Mouse (Mus musculus) adrenal gland, postnatal 14 days (tissue): ENCODE data around the gene Cyp2j5. TPM values are rescaled to one million over a fixed set of nuclear protein-coding genes. Genes with fewer than 3 reads are reported as not detected.
A peak's percentile ranks its signal among the peaks of the same experiment; 100 is the strongest.
"Not testable (repeated sequence)": the region's sequence is repeated elsewhere in the genome, so short reads cannot be mapped to it uniquely, and the experiment has no call there.

Experiments used
- DNase-seq: peaks from one replicate; pipeline ENCODE4 v3.0.0; 2021; ENCODE audit warnings: mixed read lengths
- long read RNA-seq, 2 experiments: library from polyadenylated mRNA; stranded (forward); transcript quantifications; one replicate each; pipeline ENCODE4 v2.0.0; 2021
- total RNA-seq: library from RNA; stranded (reverse); gene quantifications from 2 replicates; pipeline ENCODE4 v1.2.3, GENCODE M21; 2021

Cyp2j5 gene
- total RNA-seq: 0.75 and 13.9 TPM in 2 replicates
- long read RNA-seq, experiment 1, partial matches to known transcripts: 0 of 1 reads
- long read RNA-seq, experiment 1, other reads (novel, unspliced or antisense): 0 of 1 reads
- long read RNA-seq, experiment 2, transcript Cyp2j5-201 (9 exons, 2,345 nt): major isoform, 8 of 10 reads
- long read RNA-seq, experiment 2, partial matches to known transcripts: 2 of 10 reads
- long read RNA-seq, experiment 2, other reads (novel, unspliced or antisense): 0 of 10 reads

GRCm38 (mm10) chr4:96663991-96664390, at the start of gene Cyp2j5:
Cyp2j5 (minus strand) TSS chr4:96664154.
- no peak for DNase-seq

- DNase-seq: peak; percentile 71
Measured at GRCm38 (mm10) chr4:96705281-96705951, 41.5 kb upstream of the Cyp2j5 start.

GRCm38 (mm10) chr4:96698218-96698561, 34.2 kb upstream of the Cyp2j5 start:
- DNase-seq: no peak

GRCm38 (mm10) chr4:96697511-96698217, 33.7 kb upstream of the Cyp2j5 start:
- DNase-seq: no peak

DNA sequence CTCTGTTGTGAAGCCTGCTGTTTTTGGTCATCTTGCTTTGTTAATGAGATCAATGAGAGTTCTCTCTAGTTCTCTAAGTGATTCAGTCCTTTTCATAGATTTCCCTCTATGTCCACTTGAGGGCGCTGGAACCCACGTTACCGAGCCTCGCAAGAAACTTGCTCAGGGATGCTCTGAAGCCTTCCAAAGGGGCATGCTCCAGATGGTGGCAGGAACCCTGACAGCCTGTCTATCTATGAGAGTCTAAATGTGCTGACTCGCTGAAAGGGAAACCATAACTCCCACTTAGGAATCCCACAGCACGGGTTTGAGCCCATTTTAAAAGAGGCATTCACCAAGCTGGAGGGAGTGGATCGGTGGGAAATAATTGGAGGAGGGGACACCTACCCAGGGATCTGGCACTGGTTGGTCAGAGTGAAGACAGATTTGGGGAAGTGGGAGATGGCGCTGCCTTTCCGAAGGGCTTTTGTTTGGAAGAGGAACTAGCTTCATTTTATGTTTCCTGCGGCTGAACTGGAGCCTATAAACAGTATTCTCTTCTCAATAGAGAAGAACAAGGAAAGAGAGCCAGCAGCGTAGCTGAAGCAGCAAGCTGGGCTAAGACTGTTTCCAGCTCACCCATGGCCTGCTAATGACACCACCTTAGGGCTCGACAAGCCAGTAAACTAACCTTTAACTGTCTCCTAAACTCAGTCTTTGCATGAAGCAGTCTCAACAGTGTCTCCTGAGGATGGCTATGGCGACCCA, 32.8 kb upstream of the Cyp2j5 start:
- peak; percentile 62 for DNase-seq

DNA sequence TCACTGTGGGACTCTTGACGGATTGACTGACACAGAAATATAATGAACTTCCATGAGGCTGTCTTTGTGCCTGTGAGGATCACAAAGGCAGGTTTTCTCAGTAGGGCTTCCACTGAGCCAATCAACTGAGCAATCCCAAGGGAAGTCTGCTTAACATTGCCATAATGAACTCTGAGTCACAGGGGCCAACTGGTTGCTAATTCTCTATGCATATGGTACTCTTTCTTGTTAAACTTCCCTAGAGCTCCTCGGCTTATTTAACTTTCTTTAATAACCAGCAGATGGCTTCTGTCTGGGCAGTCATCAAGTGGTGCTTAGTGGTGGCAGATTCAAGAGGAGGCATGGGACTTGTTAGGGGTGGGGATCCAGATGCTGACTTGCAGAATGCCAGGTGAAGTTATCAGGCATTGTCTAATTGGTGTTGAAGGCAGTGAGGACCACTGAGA, 23.4 kb upstream of the Cyp2j5 start:
- no peak for DNase-seq

DNA sequence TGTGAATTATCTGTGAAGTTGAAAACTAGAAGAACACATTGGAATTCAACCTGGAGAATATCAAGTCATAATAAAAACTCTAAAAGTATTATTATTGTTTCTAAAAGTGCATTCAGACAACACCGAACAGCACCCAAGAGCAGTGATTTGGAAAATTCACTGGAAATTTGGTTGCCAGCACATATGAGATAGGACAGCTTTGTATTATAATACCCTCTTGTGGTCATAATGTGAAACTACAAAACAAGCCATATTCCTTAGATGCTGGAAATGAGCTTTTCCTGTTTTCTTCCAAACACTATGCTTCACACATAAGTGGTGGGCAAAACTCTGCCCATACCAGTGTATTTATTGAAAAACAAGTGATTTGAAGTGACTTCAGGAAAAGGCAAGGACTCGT, 19.5 kb upstream of the Cyp2j5 start:
- DNase-seq: no peak

DNA sequence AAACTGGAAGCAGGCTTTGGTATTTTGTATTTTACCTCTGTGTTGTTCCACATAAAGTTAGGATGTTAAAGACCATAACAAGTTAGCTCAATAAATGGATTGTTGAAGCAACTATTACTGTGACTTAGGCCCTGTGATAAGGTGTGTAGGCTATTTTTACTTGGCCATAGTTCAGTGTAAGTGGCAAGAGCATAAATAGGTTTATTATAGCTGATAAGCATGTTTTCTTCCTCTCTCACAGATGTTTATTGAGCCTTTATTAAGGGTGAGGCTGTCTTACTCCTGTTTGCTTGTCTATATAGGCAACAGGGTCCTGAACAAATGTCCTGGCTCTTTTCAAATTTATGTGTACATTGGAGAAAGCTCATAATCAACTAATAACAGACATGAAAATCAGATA, 17.0 kb upstream of the Cyp2j5 start:
- DNase-seq: no peak

DNA sequence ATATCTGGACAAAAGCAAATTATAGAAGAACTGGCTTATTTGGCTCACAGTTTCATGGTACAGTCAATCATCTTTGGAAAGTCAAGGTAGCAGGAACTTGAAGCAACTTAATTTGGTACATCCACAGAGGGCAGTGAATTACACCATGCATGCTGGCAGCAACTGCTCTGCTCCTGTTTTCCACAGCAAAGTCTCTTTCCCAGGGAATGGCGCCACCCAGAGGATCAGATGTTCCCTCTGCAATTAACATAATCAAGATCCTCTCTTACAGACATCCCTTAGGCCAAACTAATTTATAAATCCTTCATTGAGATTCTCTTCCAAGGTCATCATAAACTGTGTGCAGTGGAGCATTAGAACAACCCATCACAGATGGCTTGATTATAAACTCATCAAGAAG, 16.3 kb upstream of the Cyp2j5 start:
- DNase-seq: peak; percentile 61

GRCm38 (mm10) chr4:96664668-96665454, 907 bp upstream of the Cyp2j5 start:
- no peak for DNase-seq

DNA sequence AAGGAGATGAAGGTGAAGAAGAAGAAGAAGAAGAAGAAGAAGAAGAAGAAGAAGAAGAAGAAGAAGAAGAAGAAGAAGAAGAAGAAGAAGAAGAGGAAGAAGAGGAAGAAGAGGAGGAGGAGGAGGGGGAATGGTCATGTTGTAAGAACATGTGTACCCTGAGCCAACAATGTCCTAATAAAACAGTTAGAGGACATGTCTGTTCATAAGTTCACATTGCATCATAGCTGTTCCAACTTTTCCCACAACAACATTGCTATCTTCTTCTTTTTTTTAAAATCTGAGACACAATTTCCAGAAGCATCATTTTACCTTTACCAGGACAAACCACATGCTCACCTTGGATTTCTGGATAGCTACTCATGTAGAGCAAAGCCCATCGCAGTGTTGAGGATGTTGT, 28.5 kb downstream of the Cyp2j5 start:
- DNase-seq: no peak

- no peak for DNase-seq
Measured at GRCm38 (mm10) chr4:96622474-96622873, 41.5 kb downstream of the Cyp2j5 start.

DNA sequence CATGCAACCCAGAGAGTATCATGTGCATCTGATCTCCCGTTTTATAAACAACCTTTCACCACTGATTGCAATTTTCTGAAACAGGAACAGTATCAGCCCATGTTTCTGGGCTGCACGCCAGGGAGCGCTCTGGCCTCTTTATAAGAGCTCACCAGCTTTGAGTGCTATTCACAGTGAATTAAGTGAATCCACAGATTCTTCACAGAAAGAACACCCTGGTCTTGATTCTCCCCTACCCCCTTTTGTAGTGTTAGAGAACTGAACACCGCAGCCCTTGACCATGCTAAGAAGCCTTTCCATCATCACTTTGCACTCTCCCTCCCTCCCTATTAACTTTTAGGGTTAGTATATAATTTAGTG, 72.2 kb downstream of the Cyp2j5 start:
- DNase-seq: peak; percentile 61

DNA sequence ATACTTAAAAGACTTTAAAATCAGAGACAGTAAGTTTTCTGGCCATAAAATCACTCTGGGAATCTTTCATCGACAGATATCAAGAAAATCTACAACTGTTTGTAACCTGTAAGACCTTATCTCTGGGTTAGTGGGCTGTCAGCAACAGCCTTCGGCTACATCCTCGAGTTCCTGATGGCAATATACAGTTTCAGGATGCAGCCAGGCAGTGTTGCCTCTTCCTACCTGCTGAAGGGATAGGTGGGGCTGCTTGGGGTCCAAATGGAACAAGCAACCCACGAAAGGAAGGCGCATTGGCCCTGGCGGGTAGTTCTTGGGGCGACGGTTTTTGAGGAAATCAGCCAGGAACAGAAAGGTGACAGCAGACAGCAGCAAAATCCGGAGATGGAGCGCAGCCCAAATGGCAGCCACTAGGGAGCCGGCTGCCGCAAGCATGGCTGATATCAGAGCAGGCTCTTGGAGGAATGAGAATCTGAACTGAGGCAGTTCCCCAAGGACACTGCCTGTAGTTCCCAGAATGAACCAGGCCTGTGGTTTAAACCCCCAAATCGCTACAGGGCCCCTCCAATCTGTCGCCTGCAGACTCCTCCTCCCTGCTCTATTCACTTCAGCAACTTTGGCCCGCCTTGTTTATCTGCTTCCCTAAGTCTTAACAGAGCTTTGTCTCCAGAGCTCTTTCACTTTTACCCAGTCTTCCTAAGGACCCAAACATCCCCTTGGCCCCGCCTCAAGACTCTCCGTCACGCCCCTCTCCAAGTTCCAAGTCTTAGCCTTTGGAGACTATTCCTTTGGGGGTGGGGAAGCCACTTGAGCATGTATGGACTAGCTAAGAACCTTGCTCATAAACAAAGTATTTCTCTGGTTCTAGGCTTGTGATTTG, 72.8 kb downstream of the Cyp2j5 start, which contains the start of gene Cyp2j9:
Gene Cyp2j9, minus strand, starts transcription at position 668 of the 880 bp plus-strand sequence.
- DNase-seq: peak; percentile 40

DNA sequence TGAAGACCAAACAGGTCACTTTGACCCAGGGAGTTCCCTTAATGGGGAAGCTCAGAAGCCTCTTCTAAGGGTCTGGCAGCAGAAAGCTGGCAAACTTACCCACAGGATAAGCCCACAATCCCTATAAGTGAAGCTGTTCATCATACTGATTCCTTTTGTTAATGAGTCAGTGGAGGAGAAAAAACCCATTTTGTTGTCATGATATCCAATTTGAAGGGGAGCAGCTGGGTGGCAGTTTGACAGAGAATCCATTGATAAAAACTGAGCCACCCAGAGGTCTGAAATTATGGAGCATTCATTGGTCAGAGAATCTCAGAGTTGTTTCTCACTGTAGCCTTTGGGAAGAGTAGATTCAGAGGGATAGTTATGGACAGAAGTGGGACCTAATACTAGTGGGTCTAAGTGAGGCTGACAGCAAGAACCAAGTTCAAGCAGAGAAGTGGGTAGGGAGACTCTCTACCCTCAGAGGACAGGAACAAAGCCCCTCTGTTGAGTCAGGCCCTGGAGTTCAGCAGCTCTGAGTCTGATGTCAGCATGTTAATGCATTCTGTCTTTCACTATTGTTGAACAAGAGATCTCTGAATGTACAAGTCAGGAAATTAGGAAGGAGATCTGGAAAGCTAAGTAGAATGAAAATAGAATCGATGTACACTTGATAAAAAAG, 82.4 kb downstream of the Cyp2j5 start:
- DNase-seq: no peak

- DNase-seq: not testable (repeated sequence)
Measured at GRCm38 (mm10) chr4:96580351-96580750, 83.6 kb downstream of the Cyp2j5 start.
